Mouse (Mus musculus): Measurements from ENCODE around the gene Uvrag. TPM values are rescaled to one million over a fixed set of nuclear protein-coding genes. Genes with fewer than 3 reads are reported as not detected.

Gene Uvrag
- total RNA-seq, 2 experiments from 2014 or later = 42.4 to 43.1 TPM

DNA sequence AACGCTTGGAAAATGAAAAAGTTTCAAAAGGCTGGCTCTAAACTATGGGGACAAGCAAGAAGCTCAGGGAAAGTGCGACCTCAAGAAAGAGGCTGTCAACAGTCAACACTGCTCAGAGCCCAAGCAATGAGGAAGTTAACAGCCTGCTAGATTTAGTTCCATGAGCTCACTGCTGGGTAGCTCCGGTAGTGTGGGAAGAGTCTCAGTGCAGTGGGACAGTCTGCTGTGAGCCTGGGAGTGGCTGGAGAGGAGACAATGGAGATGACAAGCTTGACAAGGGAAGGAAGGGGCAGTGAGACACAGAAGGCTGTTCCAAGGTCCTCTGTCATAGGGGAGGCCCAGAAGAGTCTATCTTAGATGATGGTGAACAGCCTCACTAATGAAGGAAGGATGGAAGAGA is 187.3 kb downstream of the Uvrag start:
- no peak for ATAC-seq (ENCODE audit: poor library complexity, severe bottlenecking)

DNA sequence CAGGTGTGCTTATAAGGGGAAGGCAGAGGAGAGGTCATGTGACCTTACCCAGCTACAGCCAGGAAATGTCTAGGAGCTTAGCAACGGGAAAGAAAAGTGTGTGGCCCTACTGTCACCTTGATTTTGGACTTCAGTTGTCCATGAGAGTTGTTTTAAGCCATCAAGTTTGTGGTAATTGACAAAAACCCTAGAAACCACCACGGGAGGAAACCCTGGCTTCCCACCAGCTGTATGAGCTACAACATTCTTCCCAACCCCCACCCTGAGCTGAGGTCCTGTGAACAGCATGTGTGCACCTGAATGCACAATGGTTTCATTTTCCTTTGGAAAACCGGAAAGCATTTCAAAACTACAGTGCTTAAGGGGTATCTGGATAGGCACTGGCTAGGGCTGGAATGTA is 196.0 kb downstream of the Uvrag start:
- ATAC-seq (ENCODE audit: poor library complexity, severe bottlenecking) = no peak

GRCm38 (mm10) chr7:98943687-98944086 is 197.3 kb downstream of the Uvrag start:
- ATAC-seq (ENCODE audit: poor library complexity, severe bottlenecking) = no peak

GRCm38 (mm10) chr7:98942746-98943145 is 198.2 kb downstream of the Uvrag start:
- no peak for ATAC-seq (ENCODE audit: poor library complexity, severe bottlenecking)

GRCm38 (mm10) chr7:98939194-98939593 is 201.7 kb downstream of the Uvrag start:
- ATAC-seq (ENCODE audit: poor library complexity, severe bottlenecking) = no peak

- no peak for ATAC-seq (ENCODE audit: poor library complexity, severe bottlenecking)
Observed at GRCm38 (mm10) chr7:98938621-98939020, 202.3 kb downstream of the Uvrag start.

GRCm38 (mm10) chr7:98937079-98937813 is 203.7 kb downstream of the Uvrag start:
- ATAC-seq (ENCODE audit: poor library complexity, severe bottlenecking) = no peak

GRCm38 (mm10) chr7:98935757-98936156 is 205.2 kb downstream of the Uvrag start:
- no peak for ATAC-seq (ENCODE audit: poor library complexity, severe bottlenecking)

GRCm38 (mm10) chr7:98935193-98935592 is 205.7 kb downstream of the Uvrag start:
- no peak for ATAC-seq (ENCODE audit: poor library complexity, severe bottlenecking)

DNA sequence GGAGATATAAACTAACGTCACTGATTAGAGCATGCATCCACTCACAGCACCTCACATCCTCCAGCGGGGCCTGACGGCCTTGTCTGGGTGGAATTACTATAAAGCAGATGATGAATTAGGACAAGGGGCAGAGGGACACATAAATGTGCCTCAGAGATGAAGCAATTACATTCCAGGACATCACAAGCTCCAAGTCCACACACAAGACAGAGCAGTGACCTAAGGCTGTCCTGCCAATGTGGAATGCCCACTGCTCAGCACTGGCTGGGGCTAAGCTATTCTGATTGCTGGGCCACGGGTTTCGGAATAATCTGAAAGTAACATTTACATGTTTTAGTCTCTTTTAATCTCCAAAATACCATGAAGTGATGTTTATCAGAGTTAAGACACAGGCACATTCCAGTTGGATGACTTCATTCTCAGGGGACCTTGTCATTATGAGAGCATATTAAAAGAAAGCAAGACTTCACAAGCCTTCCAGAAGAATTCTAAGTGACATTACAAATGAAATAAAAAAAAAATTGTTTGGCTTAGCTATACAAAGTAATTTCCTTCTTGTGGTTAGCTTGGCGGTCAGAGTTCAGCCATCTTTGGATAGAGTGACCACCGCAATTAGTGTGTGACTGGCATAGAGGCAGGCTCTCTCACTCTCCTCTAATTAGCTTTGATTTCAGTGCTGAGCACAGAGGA is 212.5 kb downstream of the Uvrag start:
- ATAC-seq (ENCODE audit: poor library complexity, severe bottlenecking) = no peak

DNA sequence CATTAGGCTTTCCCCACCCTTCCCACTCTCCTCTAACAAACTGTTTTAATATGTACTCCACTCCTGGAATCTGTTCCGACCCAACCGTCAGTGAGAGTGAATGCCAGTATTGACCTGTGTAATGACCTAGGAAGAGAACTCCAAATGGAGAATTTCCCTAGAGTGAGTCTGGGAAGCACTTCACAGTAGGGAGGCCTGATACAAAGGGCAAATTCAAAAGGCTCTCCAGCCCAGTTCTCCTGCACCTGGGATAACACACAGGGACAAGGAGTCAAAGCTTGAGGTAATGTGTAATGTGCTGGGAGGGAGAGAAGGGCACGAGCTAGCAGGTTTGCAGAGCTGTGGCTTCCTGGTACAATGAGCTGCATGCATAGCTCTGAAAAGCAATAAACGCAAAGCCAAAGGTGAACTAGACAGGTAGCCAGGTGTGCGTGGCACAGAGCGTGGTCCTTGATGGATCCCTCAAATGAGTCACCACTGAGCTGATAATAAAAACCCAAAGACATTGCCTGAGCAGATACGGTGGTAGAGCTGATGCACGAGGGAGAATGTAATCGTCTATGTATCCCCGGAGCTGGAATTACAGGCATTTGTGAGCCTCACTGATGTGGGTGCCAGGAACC is 213.9 kb downstream of the Uvrag start:
- ATAC-seq (ENCODE audit: poor library complexity, severe bottlenecking) = no peak

GRCm38 (mm10) chr7:98924380-98924869 is 216.5 kb downstream of the Uvrag start:
- no peak for ATAC-seq (ENCODE audit: poor library complexity, severe bottlenecking)

GRCm38 (mm10) chr7:98922984-98923383 is 218.0 kb downstream of the Uvrag start:
- ATAC-seq (ENCODE audit: poor library complexity, severe bottlenecking) = no peak

DNA sequence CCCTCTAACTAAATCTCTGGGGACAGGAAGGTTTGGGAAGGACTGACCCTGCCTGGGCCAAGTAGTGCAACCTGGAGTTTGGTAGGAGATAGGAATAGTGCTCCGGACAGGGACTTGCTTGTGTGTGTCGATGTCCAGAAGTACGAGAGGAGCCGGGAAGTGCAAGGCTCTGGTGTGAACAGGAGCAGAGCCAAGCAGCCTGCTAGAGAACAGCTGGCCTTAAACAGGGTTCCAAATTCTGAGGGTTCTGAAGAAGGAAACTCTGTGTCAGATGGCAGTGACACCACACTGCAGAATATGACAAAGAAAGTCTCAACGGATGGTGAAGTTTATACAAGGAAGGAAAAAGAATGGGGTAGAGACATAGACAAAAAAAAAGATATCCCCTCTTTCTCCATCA is 223.5 kb downstream of the Uvrag start:
- no peak for ATAC-seq (ENCODE audit: poor library complexity, severe bottlenecking)

GRCm38 (mm10) chr7:98916581-98916980 is 224.4 kb downstream of the Uvrag start:
- ATAC-seq (ENCODE audit: poor library complexity, severe bottlenecking) = no peak

DNA sequence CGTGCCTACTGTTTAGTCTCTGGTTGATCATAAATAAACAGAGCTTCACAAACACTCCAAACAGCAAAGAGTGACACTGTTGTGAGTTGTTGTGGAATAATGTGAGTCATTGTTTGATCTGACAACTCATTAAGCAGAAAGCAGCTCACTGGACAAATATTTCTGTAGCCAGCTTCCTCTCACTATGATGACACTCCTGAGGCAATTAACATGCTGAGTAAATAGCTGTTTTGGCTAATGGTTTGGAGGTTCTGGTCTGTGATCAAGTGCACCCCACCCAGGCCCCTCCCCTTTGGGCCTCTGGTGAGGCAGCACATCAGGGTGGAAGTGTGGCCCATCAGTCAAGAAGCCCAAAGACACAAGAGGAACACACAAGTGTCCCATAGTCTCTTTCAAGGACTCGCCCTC is 228.0 kb downstream of the Uvrag start:
- no peak for ATAC-seq (ENCODE audit: poor library complexity, severe bottlenecking)

GRCm38 (mm10) chr7:98911276-98911675 is 229.7 kb downstream of the Uvrag start:
- no peak for ATAC-seq (ENCODE audit: poor library complexity, severe bottlenecking)

DNA sequence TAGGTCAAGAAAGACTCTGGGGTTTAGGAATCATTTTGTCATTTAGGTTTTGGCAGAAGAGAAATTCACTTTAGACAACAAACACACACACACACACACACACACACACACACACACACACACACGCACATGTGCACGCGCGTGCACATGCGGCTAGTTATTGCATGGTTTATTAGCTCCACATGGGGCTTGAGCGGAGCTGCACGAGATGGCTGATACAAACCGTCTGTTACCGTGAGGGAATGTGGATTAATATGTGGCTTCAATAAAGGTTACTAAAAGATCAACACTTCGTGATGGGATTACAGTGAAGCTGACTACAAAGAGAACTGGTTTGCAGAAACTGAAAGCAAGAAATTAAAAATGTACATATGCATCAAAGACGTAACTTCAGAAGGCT is 230.2 kb downstream of the Uvrag start:
- ATAC-seq (ENCODE audit: poor library complexity, severe bottlenecking) = no peak

- ATAC-seq (ENCODE audit: poor library complexity, severe bottlenecking) = no peak
Observed at GRCm38 (mm10) chr7:98910164-98910563, 230.8 kb downstream of the Uvrag start.

- ATAC-seq (ENCODE audit: poor library complexity, severe bottlenecking) = no peak
Observed at GRCm38 (mm10) chr7:98907476-98907875, 233.5 kb downstream of the Uvrag start.

DNA sequence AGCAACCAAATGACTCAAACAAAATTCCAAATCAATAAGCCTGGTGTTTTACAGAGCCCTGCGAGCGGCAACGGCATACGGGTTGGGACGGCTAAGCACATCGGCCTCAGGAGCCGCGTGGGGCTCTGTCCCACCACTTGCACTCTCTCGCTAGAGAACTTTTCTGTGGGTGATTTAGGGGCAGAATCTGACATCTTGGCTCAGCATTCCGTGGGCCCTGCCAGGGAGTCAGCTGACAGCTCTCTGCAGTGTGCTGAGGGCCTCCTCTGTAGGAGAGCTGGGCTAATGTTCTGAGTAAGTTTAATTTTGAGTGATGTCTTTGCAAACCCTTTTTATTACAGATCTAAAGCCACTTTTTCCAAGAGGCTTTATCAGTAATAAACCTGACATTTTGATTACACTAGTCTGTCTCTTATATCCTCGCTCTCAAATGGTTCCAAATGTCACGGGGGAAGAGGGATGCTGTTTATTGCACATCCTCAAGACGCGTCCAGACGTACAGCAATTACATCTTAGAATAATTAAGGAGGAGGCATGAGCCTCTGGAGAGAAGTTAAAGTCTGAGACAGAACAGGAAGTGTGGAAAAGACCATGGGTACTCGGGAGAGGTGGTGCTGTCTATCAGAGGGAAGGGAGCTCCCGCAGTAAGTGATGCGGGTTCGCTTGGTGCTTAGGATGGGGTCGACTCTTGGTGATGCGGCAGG is 236.1 kb downstream of the Uvrag start:
- no peak for ATAC-seq (ENCODE audit: poor library complexity, severe bottlenecking)
